Mouse (Mus musculus) myocyte (in vitro differentiated cells): ENCODE data around the gene Rrp15.

Experiments used
- E2F4 ChIP-seq: IDR thresholded peaks from one replicate; pipeline ENCODE4 v1.6.1; 2011; ENCODE audit warnings: mild to moderate bottlenecking, control low read depth, moderate library complexity; ENCODE audit not compliant: insufficient read depth
- MYOG ChIP-seq, 3 experiments: IDR thresholded peaks; one replicate each; pipeline ENCODE4 v1.6.1; 2011; ENCODE audit warnings: control low read depth in 2 of 3, low read depth in 2 of 3, mild to moderate bottlenecking in 2 of 3; ENCODE audit not compliant: insufficient read length in 2 of 3, control insufficient read depth in 1 of 3, insufficient read depth in 1 of 3
- POLR2A ChIP-seq: IDR thresholded peaks from one replicate; pipeline ENCODE4 v1.6.1; 2011; ENCODE audit warnings: low read depth, mild to moderate bottlenecking, control low read depth, moderate library complexity; ENCODE audit not compliant: insufficient read length
- POLR2AphosphoS2 ChIP-seq: IDR thresholded peaks from one replicate; pipeline ENCODE4 v1.6.1; 2011; ENCODE audit warnings: low read depth, control low read depth; ENCODE audit not compliant: insufficient read length
- SRF ChIP-seq: IDR thresholded peaks from one replicate; pipeline ENCODE4 v1.6.1; 2011; ENCODE audit warnings: low read depth; ENCODE audit not compliant: control insufficient read depth, insufficient read length
- TCF12 ChIP-seq: IDR thresholded peaks from one replicate; pipeline ENCODE4 v1.6.1; 2011; ENCODE audit warnings: mild to moderate bottlenecking, control low read depth; ENCODE audit not compliant: poor library complexity, insufficient read depth, severe bottlenecking

- no peak for TF ChIP-seq POLR2A
- TF ChIP-seq E2F4: no peak
- no peak for TF ChIP-seq MYOG (IDR thresholded peaks at IDR 0.05; ENCODE audit: control insufficient read depth in 1 of 3, insufficient read depth in 1 of 3, insufficient read length in 2 of 3, low read depth in 2 of 3)
- TF ChIP-seq TCF12: no peak
- TF ChIP-seq SRF: no peak
- no peak for TF ChIP-seq POLR2AphosphoS2
Observed at GRCm38 (mm10) chr1:186772005-186772404, 22.8 kb upstream of the Rrp15 start.
